Mouse (Mus musculus): ENCODE results near the gene Gm20605. TPM values are rescaled to one million over a fixed set of nuclear protein-coding genes. Genes with fewer than 3 reads are reported as not detected.

Gm20605 gene
- polyA plus RNA-seq, 1 experiment: 12.2 TPM

DNA sequence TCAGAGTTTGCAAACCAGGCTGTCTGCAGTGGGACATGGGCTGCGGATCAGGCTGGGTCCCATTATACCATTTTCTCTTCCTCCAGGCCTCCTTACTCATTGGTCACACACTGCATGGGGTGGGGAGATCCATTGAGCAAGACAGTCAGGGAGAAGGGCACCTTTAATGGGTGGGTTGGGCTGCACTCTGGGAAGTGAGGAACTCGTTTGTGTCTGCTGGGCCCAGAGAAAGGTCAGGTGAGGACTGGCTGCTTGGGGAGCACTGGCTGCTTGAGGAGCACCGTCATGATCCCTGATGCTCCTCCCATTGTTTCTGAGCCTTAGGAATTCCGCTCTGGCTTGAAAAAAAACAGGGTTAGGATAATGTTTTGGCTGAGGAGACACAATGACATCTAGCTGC lies 13.9 kb downstream of the Gm20605 start:
- Histone ChIP-seq H3K27me3 (replicated peaks; ENCODE audit: control insufficient read depth, insufficient read depth, low read length) (no peaks in the 10 kb centered on the region), H3K27ac (ENCODE audit: insufficient read depth, low read depth, low read length) (no peak overlapping the region), H3K4me1 (ENCODE audit: control insufficient read depth, insufficient read depth, low read length) (no peaks in the 10 kb centered on the region; the same call in 1 of the 2 replicates), H3K4me3 (ENCODE audit: insufficient read depth, low read depth, low read length) (no peak overlapping the region), H3K36me3 (ENCODE audit: control insufficient read depth, insufficient read depth, low read length) (peaks cover 8% of the 10 kb centered on the region)
- TF ChIP-seq CTCF (conservative IDR thresholded peaks at IDR 0.05; ENCODE audit: insufficient read depth, insufficient read length, low read depth, low read length): no peak
- no peak for TF ChIP-seq POLR2A (IDR thresholded peaks at IDR 0.05; ENCODE audit: low read depth, low read length)
- WGBS: 41% methylated on average over 4 of the region's 4 CpGs
- no peak for DNase-seq

DNA sequence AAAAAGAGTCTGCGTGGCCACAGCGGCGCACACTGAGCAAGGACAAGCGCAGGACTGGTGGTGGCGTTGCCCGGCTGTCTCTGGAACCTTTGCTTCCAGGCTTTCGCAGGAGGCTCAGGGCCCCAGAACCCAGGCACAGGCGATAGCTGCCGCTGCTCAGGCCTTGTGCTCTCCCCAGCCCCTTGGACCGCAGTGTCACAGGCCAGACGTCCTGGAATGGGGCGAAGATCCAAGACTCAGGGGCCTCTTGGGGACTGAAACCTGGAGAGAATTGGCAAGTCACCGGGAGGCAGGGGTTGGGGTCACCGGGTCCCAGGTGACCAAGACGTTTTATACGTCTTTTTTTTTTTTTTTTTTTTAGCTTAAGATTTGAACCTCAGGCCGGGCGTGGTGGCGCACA lies 15.5 kb downstream of the Gm20605 start:
- whole genome bisulfite sequencing: 68% methylated on average over 19 of the region's 19 CpGs
- Histone ChIP-seq H3K36me3 (ENCODE audit: control insufficient read depth, insufficient read depth, low read length) (peaks cover 3% of the 10 kb centered on the region; the same call in 1 of the 2 replicates), H3K27me3 (replicated peaks; ENCODE audit: control insufficient read depth, insufficient read depth, low read length) (no peaks in the 10 kb centered on the region), H3K27ac (ENCODE audit: insufficient read depth, low read depth, low read length) (no peak overlapping the region), H3K4me3 (ENCODE audit: insufficient read depth, low read depth, low read length) (no peak overlapping the region; the same call in 1 of the 2 replicates), H3K4me1 (ENCODE audit: control insufficient read depth, insufficient read depth, low read length) (no peaks in the 10 kb centered on the region; the same call in none of the 2 replicates)
- no peak for DNase-seq
- TF ChIP-seq POLR2A (IDR thresholded peaks at IDR 0.05; ENCODE audit: low read depth, low read length) (no peak), CTCF (conservative IDR thresholded peaks at IDR 0.05; ENCODE audit: insufficient read depth, insufficient read length, low read depth, low read length) (no peak)

DNA sequence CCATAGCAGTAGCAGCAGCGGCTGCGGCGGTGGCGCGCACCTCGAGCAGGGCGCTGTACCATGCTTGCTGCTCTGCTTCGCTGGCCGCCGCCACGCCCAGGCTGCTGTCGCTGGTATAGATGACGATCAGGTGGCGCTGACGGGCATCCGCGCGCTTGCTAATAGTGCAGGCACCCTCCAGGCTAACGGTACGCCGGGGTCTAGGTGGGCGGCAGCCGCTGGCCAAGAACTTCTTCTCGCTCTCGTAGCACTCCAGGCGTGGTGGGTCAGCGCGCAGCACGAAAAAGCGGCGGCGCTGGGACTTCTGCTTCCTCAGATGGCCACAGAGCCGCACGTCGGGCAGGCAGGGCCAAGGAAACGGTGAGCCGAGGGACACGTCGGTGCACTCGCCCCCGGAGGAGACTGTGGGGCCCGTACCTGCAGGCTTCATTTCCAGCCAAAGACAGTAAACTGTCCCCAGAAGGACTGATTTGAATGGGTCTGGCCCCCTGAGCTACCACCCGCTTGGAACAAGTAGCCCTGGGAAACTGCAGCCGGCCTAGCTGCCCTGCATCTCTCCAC lies 16.2 kb downstream of the Gm20605 start:
- Histone ChIP-seq H3K27ac (ENCODE audit: insufficient read depth, low read depth, low read length) (peak overlapping the region; percentile 5), H3K4me3 (ENCODE audit: insufficient read depth, low read depth, low read length) (peak overlapping the region; percentile 51), H3K4me1 (ENCODE audit: control insufficient read depth, insufficient read depth, low read length) (no peaks in the 10 kb centered on the region; the same call in none of the 2 replicates), H3K36me3 (ENCODE audit: control insufficient read depth, insufficient read depth, low read length) (peaks cover 1% of the 10 kb centered on the region; the same call in 1 of the 2 replicates), H3K27me3 (replicated peaks; ENCODE audit: control insufficient read depth, insufficient read depth, low read length) (no peaks in the 10 kb centered on the region)
- 8% methylated on average over 44 of the region's 44 CpGs for WGBS
- TF ChIP-seq POLR2A (IDR thresholded peaks at IDR 0.05; ENCODE audit: low read depth, low read length): no peak
- TF ChIP-seq CTCF (conservative IDR thresholded peaks at IDR 0.05; ENCODE audit: insufficient read depth, insufficient read length, low read depth, low read length): no peak
- no peak for DNase-seq

DNA sequence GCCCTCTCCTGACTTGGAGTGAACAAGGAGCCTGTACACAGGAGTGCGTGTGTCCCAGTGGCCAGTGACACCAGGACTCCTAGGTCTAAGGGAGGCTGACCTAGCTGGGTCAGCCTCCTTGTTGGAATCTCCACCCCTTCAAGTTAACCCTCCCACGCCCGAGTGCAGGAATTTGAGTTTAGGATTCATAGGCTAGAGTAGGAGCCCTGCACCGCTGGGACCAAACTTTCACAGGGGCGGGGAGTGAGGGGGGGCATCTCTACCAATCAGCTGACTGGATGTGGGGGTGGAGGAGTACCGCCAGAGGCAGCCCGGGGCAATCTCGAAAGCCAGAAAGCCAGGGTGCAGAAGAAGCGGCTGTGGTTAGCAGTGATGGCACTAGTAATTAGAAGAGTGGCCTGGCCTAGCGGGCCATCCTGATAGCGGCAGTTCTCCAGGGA lies 16.7 kb downstream of the Gm20605 start, which contains the start of gene Irs3:
Irs3 (minus strand) TSS at position 63 of the 440 bp plus-strand sequence.
- H3K27me3 ChIP-seq (replicated peaks; ENCODE audit: control insufficient read depth, insufficient read depth, low read length): no peaks in the 10 kb centered on the region
- H3K27ac ChIP-seq (ENCODE audit: insufficient read depth, low read depth, low read length): peak within 1 kb of the TSS; percentile 5
- TF ChIP-seq CTCF (conservative IDR thresholded peaks at IDR 0.05; ENCODE audit: insufficient read depth, insufficient read length, low read depth, low read length) (no peak), POLR2A (IDR thresholded peaks at IDR 0.05; ENCODE audit: low read depth, low read length) (no peak)
- H3K36me3 ChIP-seq (ENCODE audit: control insufficient read depth, insufficient read depth, low read length): peaks cover 1% of the 10 kb centered on the region; the same call in 1 of the 2 replicates
- WGBS: 24% methylated on average over 11 of the region's 11 CpGs
- H3K4me1 ChIP-seq (ENCODE audit: control insufficient read depth, insufficient read depth, low read length): no peaks in the 10 kb centered on the region; the same call in none of the 2 replicates
- H3K4me3 ChIP-seq (ENCODE audit: insufficient read depth, low read depth, low read length): peak within 1 kb of the TSS; percentile 51
- DNase-seq: peak; percentile 71

DNA sequence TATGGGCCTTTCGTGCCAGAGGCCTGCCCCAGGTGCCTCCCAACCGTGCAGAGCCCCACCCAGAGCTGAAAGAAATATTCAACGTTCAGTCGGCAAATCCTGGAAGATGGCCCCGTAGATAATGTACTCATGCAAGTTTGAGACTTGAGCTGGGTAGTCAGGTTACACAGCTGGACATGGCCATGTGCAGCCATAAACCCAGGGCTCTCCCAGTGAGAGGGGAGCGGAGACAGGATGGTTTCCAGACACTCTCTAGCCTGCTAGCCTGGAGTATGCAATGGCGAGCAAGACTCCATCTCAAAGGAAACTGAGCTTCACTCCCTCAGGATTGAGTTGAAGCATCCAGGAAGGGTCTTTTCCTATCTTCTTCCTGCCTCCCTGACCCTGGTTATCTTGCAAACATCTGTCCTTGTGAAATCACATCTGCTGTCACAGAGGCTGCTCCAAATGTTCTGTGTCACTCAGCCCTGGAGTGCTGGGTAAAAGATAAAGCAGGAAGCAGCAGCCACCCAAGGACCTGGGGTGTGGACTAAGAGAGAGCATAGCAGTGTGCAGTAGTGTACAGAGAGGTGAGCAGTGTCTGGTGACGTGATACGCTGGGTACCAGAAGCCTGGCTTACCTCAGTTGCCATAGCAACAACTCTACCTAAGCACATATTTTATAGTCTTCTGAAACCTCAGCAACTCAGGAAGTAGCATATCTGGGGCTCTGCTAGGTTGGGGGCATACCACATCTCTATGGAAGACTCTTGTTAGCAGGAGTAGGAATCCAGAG lies 19.0 kb downstream of the Gm20605 start:
- no peak overlapping the region; the same call in 1 of the 2 replicates for H3K27ac ChIP-seq (ENCODE audit: insufficient read depth, low read depth, low read length)
- WGBS: 49% methylated on average over 9 of the region's 9 CpGs
- H3K4me3 ChIP-seq (ENCODE audit: insufficient read depth, low read depth, low read length): no peak overlapping the region
- H3K36me3 ChIP-seq (ENCODE audit: control insufficient read depth, insufficient read depth, low read length): no peaks in the 10 kb centered on the region
- H3K27me3 ChIP-seq (replicated peaks; ENCODE audit: control insufficient read depth, insufficient read depth, low read length): no peaks in the 10 kb centered on the region
- H3K4me1 ChIP-seq (ENCODE audit: control insufficient read depth, insufficient read depth, low read length): no peaks in the 10 kb centered on the region; the same call in none of the 2 replicates
- DNase-seq: no peak
- TF ChIP-seq CTCF (conservative IDR thresholded peaks at IDR 0.05; ENCODE audit: insufficient read depth, insufficient read length, low read depth, low read length): no peak
- TF ChIP-seq POLR2A (IDR thresholded peaks at IDR 0.05; ENCODE audit: low read depth, low read length): no peak

DNA sequence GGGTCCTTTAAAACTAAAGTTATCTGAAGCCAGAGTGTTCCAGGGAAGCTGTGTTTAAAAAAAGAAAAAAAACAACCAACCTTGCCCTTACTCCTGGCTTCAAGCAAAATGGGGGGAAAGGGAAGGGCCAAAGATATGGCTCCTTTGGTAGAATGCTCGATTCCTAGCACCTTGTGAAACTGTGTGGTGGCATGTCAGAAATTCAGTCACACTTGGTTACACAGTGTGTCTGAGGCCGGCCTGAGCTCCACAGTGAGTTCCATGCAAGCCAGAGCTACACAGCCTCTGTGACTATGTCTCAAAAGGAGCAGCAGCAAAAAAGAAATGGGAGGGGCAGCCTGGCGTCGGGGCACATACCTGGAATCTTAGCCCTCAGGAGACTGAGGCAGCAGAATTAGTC lies 20.3 kb downstream of the Gm20605 start:
- Histone ChIP-seq H3K36me3 (ENCODE audit: control insufficient read depth, insufficient read depth, low read length) (no peaks in the 10 kb centered on the region), H3K27me3 (replicated peaks; ENCODE audit: control insufficient read depth, insufficient read depth, low read length) (no peaks in the 10 kb centered on the region), H3K27ac (ENCODE audit: insufficient read depth, low read depth, low read length) (peak overlapping the region; percentile 25; the same call in 1 of the 2 replicates), H3K4me3 (ENCODE audit: insufficient read depth, low read depth, low read length) (no peak overlapping the region), H3K4me1 (ENCODE audit: control insufficient read depth, insufficient read depth, low read length) (no peaks in the 10 kb centered on the region; the same call in none of the 2 replicates)
- 26% methylated on average over 4 of the region's 4 CpGs for WGBS
- DNase-seq: peak; percentile 40
- TF ChIP-seq POLR2A (IDR thresholded peaks at IDR 0.05; ENCODE audit: low read depth, low read length): no peak
- no peak for TF ChIP-seq CTCF (conservative IDR thresholded peaks at IDR 0.05; ENCODE audit: insufficient read depth, insufficient read length, low read depth, low read length)
